ENCODE assay signal across 52 mouse cellular contexts in the genomic region with DNA sequence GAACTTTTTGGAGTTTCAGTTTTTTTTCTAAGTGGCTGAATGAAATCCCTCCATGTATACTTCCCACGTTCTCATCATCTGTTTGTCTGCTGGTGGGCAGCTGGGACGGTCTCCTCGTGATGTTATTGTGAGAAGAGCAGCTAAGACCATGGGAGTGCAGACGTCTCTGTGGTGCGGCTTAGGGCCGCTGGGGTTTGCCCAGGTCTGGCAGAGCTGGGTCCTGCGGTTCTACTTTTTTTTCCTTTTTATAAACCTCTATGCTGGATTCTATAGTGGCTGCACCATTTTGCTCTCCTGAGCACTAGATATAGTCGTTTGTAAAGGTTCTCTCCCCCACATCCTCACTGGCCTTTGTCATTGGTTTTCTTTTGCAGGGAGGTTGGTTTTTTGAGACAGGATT. TPM values are rescaled to one million over a fixed set of nuclear protein-coding genes. Genes with fewer than 3 reads are reported as not detected.
"Had no signal": no experiment of that assay in that cellular context is flagged by ENCODE, and none has a peak within 500 bp of the region (broad histone marks: within the 10 kb centered on the region; RNA-seq: fewer than 3 reads in every experiment).

No protein-coding gene starts in this region.

- H3K27me3 ChIP-seq: hindbrain, embryonic 12.5 days; hindbrain, embryonic 15.5 days; intestine, embryonic 15.5 days; kidney, embryonic 15.5 days had no signal

- H3K9me3 ChIP-seq: heart, embryonic 12.5 days; heart, embryonic 13.5 days; heart, embryonic 15.5 days; hindbrain, embryonic 12.5 days; hindbrain, embryonic 13.5 days; hindbrain, embryonic 15.5 days; intestine, embryonic 15.5 days; kidney, embryonic 15.5 days had no signal

- H3K27ac ChIP-seq: heart, embryonic 13.5 days; heart, embryonic 15.5 days; hindbrain, embryonic 10.5 days; hindbrain, embryonic 12.5 days; hindbrain, embryonic 13.5 days; hindbrain, embryonic 14.5 days; hindbrain, embryonic 15.5 days; hindbrain, postnatal 0 days; intestine, embryonic 15.5 days; kidney, embryonic 15.5 days; kidney, postnatal 0 days; layer of hippocampus, adult 2 months; left cerebral cortex, adult 2 months had no signal

- H3K4me2 ChIP-seq: heart, embryonic 11.5 days; heart, embryonic 12.5 days; heart, embryonic 13.5 days; heart, embryonic 15.5 days; hindbrain, embryonic 12.5 days; hindbrain, embryonic 13.5 days; hindbrain, embryonic 14.5 days; hindbrain, embryonic 15.5 days; intestine, embryonic 15.5 days; kidney, embryonic 15.5 days had no signal

- DNase-seq: heart, postnatal 10 days; heart, postnatal 14 days; heart, postnatal 36 days; heart, postnatal 4 days; kidney, adult 11 months; kidney, adult 18-20 months; kidney, adult 2 months; kidney, adult 8-10 months; kidney, adult 9 months; kidney, postnatal 10 days; kidney, postnatal 14 days; kidney, postnatal 25 days; kidney, postnatal 36 days; kidney, postnatal 4 days; layer of hippocampus, adult 9-11 months; layer of hippocampus, postnatal 36 days had no signal

- H3K4me1 ChIP-seq: heart, embryonic 12.5 days; heart, embryonic 13.5 days; heart, embryonic 15.5 days; hindbrain, embryonic 10.5 days; hindbrain, embryonic 12.5 days; hindbrain, embryonic 13.5 days; hindbrain, embryonic 15.5 days; intestine, embryonic 15.5 days; kidney, embryonic 15.5 days had no signal

- H3K9ac ChIP-seq: heart, embryonic 12.5 days; heart, embryonic 13.5 days; heart, embryonic 15.5 days; hindbrain, embryonic 12.5 days; hindbrain, embryonic 13.5 days; hindbrain, embryonic 14.5 days; hindbrain, embryonic 15.5 days; intestine, embryonic 15.5 days; kidney, embryonic 15.5 days had no signal

- H3K4me3 ChIP-seq: heart, embryonic 12.5 days; heart, embryonic 13.5 days; heart, embryonic 15.5 days; hindbrain, embryonic 10.5 days; hindbrain, embryonic 12.5 days; hindbrain, embryonic 13.5 days; hindbrain, embryonic 15.5 days; intestine, embryonic 15.5 days; kidney, embryonic 15.5 days; layer of hippocampus, adult 2 months; left cerebral cortex, adult 2 months had no signal

- H3K36me3 ChIP-seq: heart, embryonic 12.5 days; heart, embryonic 13.5 days; heart, embryonic 15.5 days; hindbrain, embryonic 10.5 days; hindbrain, embryonic 12.5 days; hindbrain, embryonic 13.5 days; hindbrain, embryonic 15.5 days; intestine, embryonic 15.5 days; kidney, embryonic 15.5 days had no signal

RNA-seq across cellular contexts. Expression of gene Ifnl2, which starts 1.2 kb away (rescaled TPM):
- total RNA-seq: heart, postnatal 10 days; heart, postnatal 14 days; heart, postnatal 25 days; heart, postnatal 36 days; heart, postnatal 4 days; hematopoietic stem cell, adult 5-6 weeks; hindbrain, postnatal 0 days; layer of hippocampus, adult 18-20 months; layer of hippocampus, adult 2 months; layer of hippocampus, adult 8-10 months; layer of hippocampus, postnatal 10 days; layer of hippocampus, postnatal 14 days; layer of hippocampus, postnatal 25 days; layer of hippocampus, postnatal 36 days; left cerebral cortex, adult 18-20 months; left cerebral cortex, adult 2 months; left cerebral cortex, adult 8-10 months had no signal
- polyA plus RNA-seq: heart, embryonic 11.5 days; heart, embryonic 12.5 days; heart, embryonic 13.5 days; heart, embryonic 14.5 days; heart, embryonic 15.5 days; heart, embryonic 16.5 days; heart, postnatal 0 days; hindbrain, embryonic 10.5 days; hindbrain, embryonic 11.5 days; hindbrain, embryonic 12.5 days; hindbrain, embryonic 13.5 days; hindbrain, embryonic 14.5 days; hindbrain, embryonic 15.5 days; hindbrain, embryonic 16.5 days; hindbrain, postnatal 0 days; inflammation-experienced regulatory T-cells, adult 6 months; intestine, embryonic 14.5 days; intestine, embryonic 15.5 days; intestine, embryonic 16.5 days; intestine, postnatal 0 days; kidney, adult 2 months; kidney, embryonic 14.5 days; kidney, embryonic 15.5 days; kidney, embryonic 16.5 days; kidney, postnatal 0 days; large intestine, adult 2 months had no signal

RNA-seq across cellular contexts. Expression of gene Ifnl3, which starts 11.2 kb away (rescaled TPM):
- total RNA-seq: heart, postnatal 10 days; heart, postnatal 14 days; heart, postnatal 25 days; heart, postnatal 36 days; heart, postnatal 4 days; hematopoietic stem cell, adult 5-6 weeks; hindbrain, postnatal 0 days; layer of hippocampus, adult 18-20 months; layer of hippocampus, adult 2 months; layer of hippocampus, adult 8-10 months; layer of hippocampus, postnatal 10 days; layer of hippocampus, postnatal 14 days; layer of hippocampus, postnatal 25 days; layer of hippocampus, postnatal 36 days; left cerebral cortex, adult 18-20 months; left cerebral cortex, adult 2 months; left cerebral cortex, adult 8-10 months had no signal
- polyA plus RNA-seq: heart, embryonic 11.5 days; heart, embryonic 12.5 days; heart, embryonic 13.5 days; heart, embryonic 14.5 days; heart, embryonic 15.5 days; heart, embryonic 16.5 days; heart, postnatal 0 days; hindbrain, embryonic 10.5 days; hindbrain, embryonic 11.5 days; hindbrain, embryonic 12.5 days; hindbrain, embryonic 13.5 days; hindbrain, embryonic 14.5 days; hindbrain, embryonic 15.5 days; hindbrain, embryonic 16.5 days; hindbrain, postnatal 0 days; inflammation-experienced regulatory T-cells, adult 6 months; intestine, embryonic 14.5 days; intestine, embryonic 15.5 days; intestine, embryonic 16.5 days; intestine, postnatal 0 days; kidney, adult 2 months; kidney, embryonic 14.5 days; kidney, embryonic 15.5 days; kidney, embryonic 16.5 days; kidney, postnatal 0 days; large intestine, adult 2 months had no signal

RNA-seq across cellular contexts. Expression of gene Sycn, which starts 29.2 kb away (rescaled TPM):
- total RNA-seq: heart, postnatal 10 days; heart, postnatal 14 days; heart, postnatal 25 days; heart, postnatal 36 days; heart, postnatal 4 days; hematopoietic stem cell, adult 5-6 weeks; hindbrain, postnatal 0 days; layer of hippocampus, adult 18-20 months; layer of hippocampus, adult 2 months; layer of hippocampus, adult 8-10 months; layer of hippocampus, postnatal 10 days; layer of hippocampus, postnatal 14 days; layer of hippocampus, postnatal 25 days; layer of hippocampus, postnatal 36 days; left cerebral cortex, adult 18-20 months; left cerebral cortex, adult 2 months; left cerebral cortex, adult 8-10 months had no signal
- polyA plus RNA-seq: heart, embryonic 11.5 days; heart, embryonic 12.5 days; heart, embryonic 13.5 days; heart, embryonic 14.5 days; heart, embryonic 15.5 days; heart, embryonic 16.5 days; heart, postnatal 0 days; hindbrain, embryonic 10.5 days; hindbrain, embryonic 11.5 days; hindbrain, embryonic 12.5 days; hindbrain, embryonic 13.5 days; hindbrain, embryonic 14.5 days; hindbrain, embryonic 15.5 days; hindbrain, embryonic 16.5 days; hindbrain, postnatal 0 days; inflammation-experienced regulatory T-cells, adult 6 months; kidney, embryonic 14.5 days; kidney, embryonic 15.5 days; kidney, embryonic 16.5 days had no signal

RNA-seq across cellular contexts. Expression of gene Nccrp1, which starts 35.6 kb away (rescaled TPM):
- total RNA-seq: heart, postnatal 10 days; heart, postnatal 14 days; heart, postnatal 25 days; heart, postnatal 36 days; heart, postnatal 4 days; hematopoietic stem cell, adult 5-6 weeks; hindbrain, postnatal 0 days had no signal
- polyA plus RNA-seq: heart, embryonic 11.5 days; heart, embryonic 12.5 days; heart, embryonic 13.5 days; heart, embryonic 14.5 days; heart, embryonic 15.5 days; heart, embryonic 16.5 days; heart, postnatal 0 days; hindbrain, embryonic 10.5 days; hindbrain, embryonic 11.5 days; hindbrain, embryonic 12.5 days; hindbrain, embryonic 13.5 days; hindbrain, embryonic 16.5 days; intestine, embryonic 14.5 days; intestine, embryonic 15.5 days; intestine, postnatal 0 days; kidney, embryonic 14.5 days; kidney, embryonic 15.5 days; kidney, embryonic 16.5 days had no signal
